Mouse (Mus musculus) liver, postnatal 0 days (tissue): Measurements from ENCODE around the gene Rsg1.

Source experiments
- CTCF ChIP-seq: sonication (generic); IDR thresholded peaks from 2 replicates; pipeline ENCODE4 v1.5.1; 2016; ENCODE audit warnings: antibody characterized with exemption, low read depth
- EP300 ChIP-seq: IDR thresholded peaks from 2 replicates; pipeline ENCODE4 v1.6.1; 2016; ENCODE audit warnings: antibody characterized with exemption, low read depth, mild to moderate bottlenecking

DNA sequence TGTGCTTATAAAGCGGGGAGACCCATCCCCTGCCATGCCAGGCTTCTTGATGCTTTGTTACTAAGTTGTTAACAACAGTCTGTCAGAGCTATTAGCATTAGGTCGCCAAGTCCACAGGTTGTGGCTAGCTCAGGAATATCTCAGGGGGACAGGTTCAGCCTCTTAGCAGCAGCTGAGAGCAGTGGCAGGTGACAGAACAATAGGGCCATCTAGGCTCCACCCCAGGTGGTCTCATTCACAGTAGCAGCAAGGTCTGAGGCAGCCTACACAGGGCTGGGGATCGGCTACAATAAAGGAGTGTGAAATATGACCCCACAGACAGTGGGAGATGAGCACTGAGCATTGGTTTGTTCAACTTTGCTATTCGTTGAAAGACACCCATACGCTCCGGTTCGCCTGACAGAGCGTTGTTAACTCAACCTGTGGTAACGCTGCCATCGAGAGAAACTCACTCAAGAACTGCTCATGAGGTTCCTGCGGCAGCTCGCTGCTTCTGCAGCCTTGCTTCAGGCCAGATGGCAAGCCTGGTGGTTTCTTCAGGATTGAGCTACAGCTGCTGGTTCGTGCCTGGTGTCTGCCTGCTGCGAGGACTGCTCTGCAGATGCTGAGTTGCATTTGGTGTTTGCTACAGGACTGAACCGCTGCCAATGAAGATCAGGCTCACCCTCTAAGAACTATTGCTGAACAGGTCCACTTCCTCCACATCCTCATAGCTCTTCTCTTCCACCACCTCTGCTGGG is 56.6 kb downstream of the Rsg1 start:
- TF ChIP-seq CTCF = no peak
- no peak for TF ChIP-seq EP300
